Mouse (Mus musculus): ENCODE measurements around the gene Asic2. TPM values are rescaled to one million over a fixed set of nuclear protein-coding genes. Genes with fewer than 3 reads are reported as not detected.

The Asic2 gene
- total RNA-seq, 1 experiment from 2014 or later, result not detected

GRCm38 (mm10) chr11:80958086-80958671 lies 1010.1 kb downstream of the Asic2 start:
- ATAC-seq (ENCODE audit: extremely low read depth, insufficient number of reproducible peaks, low FRiP score, poor library complexity, severe bottlenecking), result no peak

- ATAC-seq (ENCODE audit: extremely low read depth, insufficient number of reproducible peaks, low FRiP score, poor library complexity, severe bottlenecking), result no peak
Measured at GRCm38 (mm10) chr11:80955915-80956314, 1012.3 kb downstream of the Asic2 start.

- ATAC-seq (ENCODE audit: extremely low read depth, insufficient number of reproducible peaks, low FRiP score, poor library complexity, severe bottlenecking), result no peak
Measured at GRCm38 (mm10) chr11:80954147-80954546, 1014.1 kb downstream of the Asic2 start.

GRCm38 (mm10) chr11:80949068-80949738 lies 1019.1 kb downstream of the Asic2 start:
- no peak for ATAC-seq (ENCODE audit: extremely low read depth, insufficient number of reproducible peaks, low FRiP score, poor library complexity, severe bottlenecking)

- ATAC-seq (ENCODE audit: extremely low read depth, insufficient number of reproducible peaks, low FRiP score, poor library complexity, severe bottlenecking), result no peak
Measured at GRCm38 (mm10) chr11:80948103-80948502, 1020.2 kb downstream of the Asic2 start.

- no peak for ATAC-seq (ENCODE audit: extremely low read depth, insufficient number of reproducible peaks, low FRiP score, poor library complexity, severe bottlenecking)
Measured at GRCm38 (mm10) chr11:80946163-80946562, 1022.1 kb downstream of the Asic2 start.

- no peak for ATAC-seq (ENCODE audit: extremely low read depth, insufficient number of reproducible peaks, low FRiP score, poor library complexity, severe bottlenecking)
Measured at GRCm38 (mm10) chr11:80923286-80923951, 1044.8 kb downstream of the Asic2 start.

GRCm38 (mm10) chr11:80918332-80918731 lies 1049.9 kb downstream of the Asic2 start:
- ATAC-seq (ENCODE audit: extremely low read depth, insufficient number of reproducible peaks, low FRiP score, poor library complexity, severe bottlenecking), result no peak

- no peak for ATAC-seq (ENCODE audit: extremely low read depth, insufficient number of reproducible peaks, low FRiP score, poor library complexity, severe bottlenecking)
Measured at GRCm38 (mm10) chr11:80917688-80918087, 1050.6 kb downstream of the Asic2 start.

GRCm38 (mm10) chr11:80913408-80914024 lies 1054.7 kb downstream of the Asic2 start:
- ATAC-seq (ENCODE audit: extremely low read depth, insufficient number of reproducible peaks, low FRiP score, poor library complexity, severe bottlenecking), result no peak

GRCm38 (mm10) chr11:80912721-80913120 lies 1055.5 kb downstream of the Asic2 start:
- no peak for ATAC-seq (ENCODE audit: extremely low read depth, insufficient number of reproducible peaks, low FRiP score, poor library complexity, severe bottlenecking)

- ATAC-seq (ENCODE audit: extremely low read depth, insufficient number of reproducible peaks, low FRiP score, poor library complexity, severe bottlenecking), result no peak
Measured at GRCm38 (mm10) chr11:80907820-80908219, 1060.4 kb downstream of the Asic2 start.

GRCm38 (mm10) chr11:80906456-80906855 lies 1061.8 kb downstream of the Asic2 start:
- ATAC-seq (ENCODE audit: extremely low read depth, insufficient number of reproducible peaks, low FRiP score, poor library complexity, severe bottlenecking), result no peak

GRCm38 (mm10) chr11:80904559-80904958 lies 1063.7 kb downstream of the Asic2 start:
- no peak for ATAC-seq (ENCODE audit: extremely low read depth, insufficient number of reproducible peaks, low FRiP score, poor library complexity, severe bottlenecking)

GRCm38 (mm10) chr11:80903426-80903825 lies 1064.8 kb downstream of the Asic2 start:
- ATAC-seq (ENCODE audit: extremely low read depth, insufficient number of reproducible peaks, low FRiP score, poor library complexity, severe bottlenecking), result no peak

- ATAC-seq (ENCODE audit: extremely low read depth, insufficient number of reproducible peaks, low FRiP score, poor library complexity, severe bottlenecking), result no peak
Measured at GRCm38 (mm10) chr11:80902664-80903063, 1065.6 kb downstream of the Asic2 start.

- ATAC-seq (ENCODE audit: extremely low read depth, insufficient number of reproducible peaks, low FRiP score, poor library complexity, severe bottlenecking), result no peak
Measured at GRCm38 (mm10) chr11:80900555-80900954, 1067.7 kb downstream of the Asic2 start.

- no peak for ATAC-seq (ENCODE audit: extremely low read depth, insufficient number of reproducible peaks, low FRiP score, poor library complexity, severe bottlenecking)
Measured at GRCm38 (mm10) chr11:80895853-80896252, 1072.4 kb downstream of the Asic2 start.

GRCm38 (mm10) chr11:80889336-80890063 lies 1078.8 kb downstream of the Asic2 start:
- no peak for ATAC-seq (ENCODE audit: extremely low read depth, insufficient number of reproducible peaks, low FRiP score, poor library complexity, severe bottlenecking)
